Mouse (Mus musculus) CD4-positive naive resting alpha-beta T cell, adult 57 days (primary cell): ENCODE data around the gene Emd. TPM values are rescaled to one million over a fixed set of nuclear protein-coding genes. Genes with fewer than 3 reads are reported as not detected.

Experiments
- total RNA-seq: library from RNA; stranded (reverse); gene quantifications from one replicate; pipeline ENCODE4 v1.2.4, GENCODE M21; 2023

The Emd gene
- 71.4 TPM for total RNA-seq

DNA sequence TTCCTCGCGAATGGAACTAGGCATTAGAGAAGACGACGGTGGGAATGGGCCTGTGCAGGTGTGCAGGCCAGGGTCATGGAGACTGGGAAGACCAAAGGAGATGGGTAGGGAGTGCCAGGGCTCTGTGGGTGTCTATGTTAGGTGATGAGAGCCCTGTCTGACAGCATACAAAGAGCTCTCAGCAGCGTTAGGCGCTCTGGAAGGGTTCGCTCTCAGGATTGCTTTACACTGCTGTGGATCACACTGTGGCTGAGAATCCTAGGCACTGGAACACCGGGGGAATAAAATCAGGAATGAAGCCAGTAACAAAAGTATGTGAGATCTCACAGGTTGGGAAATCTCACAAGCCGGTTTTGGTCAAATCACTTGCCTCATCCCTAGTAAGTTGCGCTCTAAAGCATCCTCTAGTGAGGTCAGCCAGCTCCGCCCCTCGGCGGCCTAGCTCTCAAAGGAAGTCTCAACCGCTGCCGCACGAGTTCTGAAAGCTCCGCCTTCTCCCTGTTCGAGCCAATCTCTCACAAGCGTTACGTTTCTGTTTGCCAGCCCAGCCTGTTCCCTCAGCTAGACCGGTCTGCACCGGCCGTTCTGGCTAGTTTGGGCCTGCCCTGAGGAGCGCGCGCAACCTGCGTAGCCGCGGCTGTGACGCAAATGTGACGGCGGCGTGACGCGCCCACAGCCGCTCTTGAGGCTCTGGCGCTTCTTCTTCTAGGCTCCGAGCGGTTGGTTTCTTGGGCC is at the start of gene Emd:
Gene Emd (plus strand): TSS at position 535 of the 735 bp plus-strand sequence.

GRCm38 (mm10) chrX:74249615-74250014 is 4.9 kb upstream of the Emd start, which contains the start of gene Flna:
Flna (minus strand) TSS chrX:74249820.

GRCm38 (mm10) chrX:74270062-74270901 is 15.8 kb downstream of the Emd start, which contains the start of gene Rpl10:
Rpl10 (plus strand) TSS chrX:74270812.

GRCm38 (mm10) chrX:74281732-74282394 is 27.4 kb downstream of the Emd start, which contains the start of the genes Taz and Dnase1l1:
Taz (plus strand) TSS chrX:74281912.
Dnase1l1 (minus strand) TSS chrX:74282337.

GRCm38 (mm10) chrX:74296538-74297448 is 42.3 kb downstream of the Emd start, which contains the start of gene Atp6ap1:
Atp6ap1 (plus strand) TSS chrX:74297097.

GRCm38 (mm10) chrX:74304867-74305700 is 50.6 kb downstream of the Emd start, which contains the start of gene Gdi1:
Gdi1 (plus strand) TSS chrX:74304998.

Other genes with a start within 250 kb of the Emd start
- 112 TPM for gene Irak1, start 230.8 kb upstream of the Emd start, total RNA-seq
- gene Opn1mw, start 127.2 kb upstream of the Emd start, total RNA-seq, result not detected
- 55.7 TPM for gene Mecp2, start 119.3 kb upstream of the Emd start, total RNA-seq
- not detected for gene Tex28, start 86.8 kb upstream of the Emd start, total RNA-seq
- 4.5 TPM for gene Tktl1, start 77.4 kb upstream of the Emd start, total RNA-seq
- gene Flna, start 4.9 kb upstream of the Emd start, total RNA-seq, result 780 TPM
- gene Rpl10, start 16.1 kb downstream of the Emd start, total RNA-seq, result 621 TPM
- gene Taz, start 27.2 kb downstream of the Emd start, total RNA-seq, result 70.3 TPM
- 13.3 TPM for gene Dnase1l1, start 27.6 kb downstream of the Emd start, total RNA-seq
- 98.5 TPM for gene Atp6ap1, start 42.4 kb downstream of the Emd start, total RNA-seq
- 250 TPM for gene Gdi1, start 50.3 kb downstream of the Emd start, total RNA-seq
- gene Fam50a, start 58.3 kb downstream of the Emd start, total RNA-seq, result 70.9 TPM
- gene Plxna3, start 74.4 kb downstream of the Emd start, total RNA-seq, result 15.7 TPM
- gene Lage3, start 98.9 kb downstream of the Emd start, total RNA-seq, result 20.2 TPM
- gene Ubl4a, start 118.5 kb downstream of the Emd start, total RNA-seq, result 25.3 TPM
- 15.4 TPM for gene Slc10a3, start 118.7 kb downstream of the Emd start, total RNA-seq
- gene Fam3a, start 138.6 kb downstream of the Emd start, total RNA-seq, result 17.3 TPM
- 57.8 TPM for gene Ikbkg, start 138.6 kb downstream of the Emd start, total RNA-seq
- 32.0 TPM for gene G6pdx, start 174.5 kb downstream of the Emd start, total RNA-seq
- gene Gm6880, start 226.7 kb downstream of the Emd start, total RNA-seq, result not detected